Mouse (Mus musculus) erythroblast, embryonic 14.5 days (primary cell): ENCODE data around the gene Cemip2.

Source experiments
- GATA1 ChIP-seq: IDR thresholded peaks from 2 replicates; pipeline ENCODE4 v1.6.1; 2012; ENCODE audit warnings: low read length, inconsistent platforms, mixed read lengths
- TAL1 ChIP-seq: IDR thresholded peaks from 3 replicates; pipeline ENCODE4 v1.6.1; 2012; ENCODE audit warnings: low read length, inconsistent platforms, mixed read lengths

DNA sequence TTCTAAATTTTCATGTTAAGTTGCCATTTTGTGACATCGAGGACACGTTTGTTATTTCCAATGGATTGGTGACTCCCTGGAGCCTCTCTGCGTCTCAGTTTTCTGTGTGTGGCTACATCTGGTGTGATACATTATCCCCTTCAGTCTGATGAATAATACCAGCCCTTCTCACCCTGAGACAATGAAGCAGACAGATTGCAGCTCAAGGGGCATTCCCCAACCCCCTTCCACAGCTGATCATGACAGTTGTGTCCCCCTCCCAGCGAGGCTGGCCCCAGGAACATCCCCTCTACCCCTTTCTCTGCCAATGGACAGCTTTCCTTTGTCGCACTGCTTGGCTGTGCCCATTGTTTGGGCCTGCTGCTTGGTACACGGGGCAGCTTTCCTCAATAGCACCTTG lies 11.5 kb downstream of the Cemip2 start:
- no peak for TF ChIP-seq GATA1
- TF ChIP-seq TAL1: no peak
